Mouse (Mus musculus): ENCODE data around the gene Cd27. TPM values are rescaled to one million over a fixed set of nuclear protein-coding genes. Genes with fewer than 3 reads are reported as not detected.
"Not testable (repeated sequence)": the region's sequence is repeated elsewhere in the genome, so short reads cannot be mapped to it uniquely, and the experiment has no call there.

Cd27 gene
- 1.1 and 2.0 TPM in 2 replicates for polyA plus RNA-seq (2015; fragmentation: Nextera tagmentation; extraction: Ambion mirVana)

DNA sequence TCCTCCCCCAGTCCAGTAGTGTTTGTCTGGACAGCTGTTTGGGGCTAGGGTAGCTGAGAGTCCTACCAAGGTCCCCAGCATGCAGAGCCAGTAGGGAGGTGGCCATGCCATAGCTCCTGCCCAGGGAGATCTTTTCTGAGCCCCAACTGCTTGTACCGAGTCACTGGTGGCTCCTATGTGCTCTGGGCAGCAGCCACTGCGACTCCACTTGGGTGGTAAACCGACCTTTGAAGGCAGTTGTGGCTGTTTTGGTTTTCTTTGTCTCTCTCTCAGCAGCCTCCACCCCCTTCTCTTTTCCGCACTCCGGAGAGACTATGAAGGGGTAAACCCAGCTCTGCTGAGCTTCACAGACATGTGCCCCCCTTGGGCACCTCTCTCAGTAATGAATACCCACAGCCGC is at the start of gene Cd27:
TSS of gene Cd27 (minus strand) at position 229 of the 400 bp plus-strand sequence.
- Histone ChIP-seq H3K4me1 (ENCODE audit: control insufficient read depth, insufficient read depth, low read length) (peaks cover 4% of the 10 kb centered on the region), H3K9me3 (replicated peaks; ENCODE audit: control insufficient read depth, low read length, poor library complexity, severe bottlenecking) (no peaks in the 10 kb centered on the region), H3K27me3 (ENCODE audit: control insufficient read depth, insufficient read depth, low read depth, low read length) (no peaks in the 10 kb centered on the region), H3K27ac (ENCODE audit: low read length) (no peak within 1 kb of the TSS), H3K4me3 (ENCODE audit: low read depth, low read length) (no peak within 1 kb of the TSS), H3K9ac (ENCODE audit: low read depth, low read length) (no peak within 1 kb of the TSS), H3K36me3 (ENCODE audit: control insufficient read depth, insufficient read depth, low read length) (no peaks in the 10 kb centered on the region), H3K4me2 (ENCODE audit: low read length) (no peak within 1 kb of the TSS)
- no peak for ATAC-seq
- WGBS = 27% methylated on average over 6 of the region's 6 CpGs

DNA sequence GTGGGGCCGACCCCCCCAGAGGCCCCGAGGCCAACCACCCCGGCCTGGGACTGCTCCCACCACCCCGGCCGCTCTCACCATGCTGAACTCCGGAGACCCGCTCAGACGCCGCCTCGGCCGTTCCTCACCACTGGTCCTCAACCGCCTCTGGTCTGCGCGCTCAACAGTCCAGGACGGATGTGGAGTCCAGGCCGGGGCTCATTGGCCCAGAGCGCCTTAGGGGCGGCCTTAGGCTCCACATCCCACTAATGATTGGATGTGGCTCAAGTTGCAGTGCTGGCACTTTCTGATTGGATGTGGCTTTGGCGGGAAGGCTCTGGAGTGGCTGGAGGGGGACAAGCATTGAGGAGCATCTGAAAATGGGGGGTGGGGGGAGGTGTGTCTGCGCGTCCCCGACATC is 49.1 kb upstream of the Cd27 start, which contains the start of gene Tuba3a:
TSS of gene Tuba3a (minus strand) at position 153 of the 400 bp plus-strand sequence.
- Histone ChIP-seq H3K27ac (ENCODE audit: low read length) (no peak within 1 kb of the TSS), H3K27me3 (ENCODE audit: control insufficient read depth, insufficient read depth, low read depth, low read length) (no peaks in the 10 kb centered on the region), H3K36me3 (ENCODE audit: control insufficient read depth, insufficient read depth, low read length) (no peaks in the 10 kb centered on the region), H3K4me1 (ENCODE audit: control insufficient read depth, insufficient read depth, low read length) (no peaks in the 10 kb centered on the region), H3K4me3 (ENCODE audit: low read depth, low read length) (no peak within 1 kb of the TSS), H3K9ac (ENCODE audit: low read depth, low read length) (no peak within 1 kb of the TSS), H3K4me2 (ENCODE audit: low read length) (no peak within 1 kb of the TSS), H3K9me3 (replicated peaks; ENCODE audit: control insufficient read depth, low read length, poor library complexity, severe bottlenecking) (no peaks in the 10 kb centered on the region)
- no peak for ATAC-seq
- WGBS = 96% methylated on average over 22 of the region's 22 CpGs

DNA sequence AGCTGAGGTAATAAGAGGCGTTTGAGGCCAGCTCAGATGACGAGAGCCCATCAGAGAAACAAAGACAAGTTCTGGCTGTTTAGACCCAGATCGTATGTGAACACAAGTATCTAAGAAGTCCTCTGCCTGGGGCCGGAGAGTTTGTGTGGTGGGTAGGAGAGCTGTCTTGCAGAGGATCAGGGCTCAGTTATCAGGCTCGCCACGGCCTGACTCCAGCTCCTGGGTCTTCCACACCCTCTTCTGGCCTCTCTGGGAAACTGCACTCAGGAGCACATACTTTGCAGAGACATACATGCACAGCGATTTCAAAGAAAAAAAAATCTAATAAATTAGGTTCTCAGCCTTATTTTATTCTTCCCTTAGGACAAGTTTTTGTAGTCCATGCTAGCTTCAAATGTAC is 47.9 kb upstream of the Cd27 start:
- H3K9ac ChIP-seq (ENCODE audit: low read depth, low read length) = no peak overlapping the region
- H3K4me2 ChIP-seq (ENCODE audit: low read length) = no peak overlapping the region
- no peaks in the 10 kb centered on the region for H3K4me1 ChIP-seq (ENCODE audit: control insufficient read depth, insufficient read depth, low read length)
- no peak overlapping the region for H3K27ac ChIP-seq (ENCODE audit: low read length)
- H3K4me3 ChIP-seq (ENCODE audit: low read depth, low read length) = no peak overlapping the region
- no peaks in the 10 kb centered on the region for H3K36me3 ChIP-seq (ENCODE audit: control insufficient read depth, insufficient read depth, low read length)
- WGBS = 93% methylated on average over 7 of the region's 7 CpGs
- H3K9me3 ChIP-seq (replicated peaks; ENCODE audit: control insufficient read depth, low read length, poor library complexity, severe bottlenecking) = no peaks in the 10 kb centered on the region
- H3K27me3 ChIP-seq (ENCODE audit: control insufficient read depth, insufficient read depth, low read depth, low read length) = no peaks in the 10 kb centered on the region
- no peak for ATAC-seq

DNA sequence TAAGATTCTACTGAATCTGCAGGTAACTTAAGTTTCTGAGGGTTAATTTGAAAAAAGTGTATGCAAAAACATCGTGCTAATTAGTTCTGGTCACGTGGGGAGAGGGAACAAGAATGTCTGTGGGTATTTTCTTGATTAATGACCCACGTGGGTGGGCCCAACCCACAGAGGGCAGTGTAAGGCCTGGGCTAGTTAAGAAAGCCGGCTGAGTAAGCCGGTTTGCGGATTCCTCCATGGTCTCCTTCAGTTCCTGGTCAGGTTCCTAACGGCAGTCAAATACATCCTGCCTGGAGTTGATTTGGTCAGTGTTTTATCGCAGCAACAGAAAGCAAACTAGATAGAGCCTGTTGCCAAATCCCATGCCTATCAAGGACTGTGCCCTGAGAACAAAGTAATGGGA is 47.4 kb upstream of the Cd27 start:
- no peaks in the 10 kb centered on the region for H3K36me3 ChIP-seq (ENCODE audit: control insufficient read depth, insufficient read depth, low read length)
- no peak overlapping the region for H3K27ac ChIP-seq (ENCODE audit: low read length)
- H3K4me1 ChIP-seq (ENCODE audit: control insufficient read depth, insufficient read depth, low read length) = no peaks in the 10 kb centered on the region
- H3K9me3 ChIP-seq (replicated peaks; ENCODE audit: control insufficient read depth, low read length, poor library complexity, severe bottlenecking) = no peaks in the 10 kb centered on the region
- H3K9ac ChIP-seq (ENCODE audit: low read depth, low read length) = no peak overlapping the region
- ATAC-seq = no peak
- H3K4me2 ChIP-seq (ENCODE audit: low read length) = no peak overlapping the region
- H3K4me3 ChIP-seq (ENCODE audit: low read depth, low read length) = no peak overlapping the region
- WGBS = 69% methylated on average over 8 of the region's 8 CpGs
- H3K27me3 ChIP-seq (ENCODE audit: control insufficient read depth, insufficient read depth, low read depth, low read length) = no peaks in the 10 kb centered on the region

DNA sequence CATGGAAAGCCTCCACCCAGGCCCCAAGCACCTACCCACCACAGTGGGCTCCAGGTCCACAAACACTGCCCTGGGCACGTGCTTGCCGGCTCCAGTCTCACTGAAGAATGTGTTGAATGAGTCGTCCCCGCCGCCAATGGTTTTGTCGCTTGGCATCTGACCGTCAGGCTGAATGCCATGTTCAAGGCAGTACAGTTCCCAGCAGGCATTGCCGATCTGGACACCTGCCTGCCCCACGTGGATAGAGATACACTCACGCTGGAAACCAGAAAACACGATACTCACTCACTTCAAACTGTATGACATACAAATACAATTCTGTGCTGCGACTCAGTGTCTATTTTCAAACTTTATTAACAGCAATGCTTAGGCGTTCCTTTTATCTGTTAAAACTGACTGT is 45.9 kb upstream of the Cd27 start:
- not testable (repeated sequence) for ATAC-seq; H3K9me3 ChIP-seq (replicated peaks; ENCODE audit: control insufficient read depth, low read length, poor library complexity, severe bottlenecking); H3K4me1 ChIP-seq (ENCODE audit: control insufficient read depth, insufficient read depth, low read length); H3K36me3 ChIP-seq (ENCODE audit: control insufficient read depth, insufficient read depth, low read length); H3K4me2 ChIP-seq (ENCODE audit: low read length); H3K27me3 ChIP-seq (ENCODE audit: control insufficient read depth, insufficient read depth, low read depth, low read length); H3K4me3 ChIP-seq (ENCODE audit: low read depth, low read length); H3K27ac ChIP-seq (ENCODE audit: low read length); H3K9ac ChIP-seq (ENCODE audit: low read depth, low read length)
- 93% methylated on average over 13 of the region's 13 CpGs for WGBS

DNA sequence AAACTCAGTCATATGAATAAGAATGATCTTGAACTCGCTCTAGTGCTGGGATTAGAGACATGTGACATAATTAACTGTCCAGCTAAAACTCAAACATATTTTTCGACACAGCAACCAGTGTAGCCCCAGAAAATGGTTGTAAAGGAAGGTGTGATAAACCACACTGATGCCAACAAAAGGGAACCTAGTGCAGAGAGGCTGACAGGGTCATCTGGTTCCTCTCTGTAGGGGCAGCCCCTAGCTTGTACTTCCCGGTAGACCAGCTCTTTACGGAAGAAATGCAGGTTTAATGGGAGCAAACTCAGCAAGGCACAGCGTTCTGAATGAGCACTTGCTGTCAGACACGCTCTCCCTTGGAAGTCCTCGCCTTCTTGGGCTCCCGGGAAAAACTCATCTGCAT is 42.9 kb upstream of the Cd27 start:
- no peak for ATAC-seq
- no peaks in the 10 kb centered on the region for H3K9me3 ChIP-seq (replicated peaks; ENCODE audit: control insufficient read depth, low read length, poor library complexity, severe bottlenecking)
- no peak overlapping the region for H3K4me3 ChIP-seq (ENCODE audit: low read depth, low read length)
- no peaks in the 10 kb centered on the region for H3K36me3 ChIP-seq (ENCODE audit: control insufficient read depth, insufficient read depth, low read length)
- no peak overlapping the region for H3K9ac ChIP-seq (ENCODE audit: low read depth, low read length)
- H3K27ac ChIP-seq (ENCODE audit: low read length) = no peak overlapping the region
- H3K4me1 ChIP-seq (ENCODE audit: control insufficient read depth, insufficient read depth, low read length) = no peaks in the 10 kb centered on the region
- H3K27me3 ChIP-seq (ENCODE audit: control insufficient read depth, insufficient read depth, low read depth, low read length) = no peaks in the 10 kb centered on the region
- 66% methylated on average over 8 of the region's 8 CpGs for WGBS
- H3K4me2 ChIP-seq (ENCODE audit: low read length) = no peak overlapping the region

DNA sequence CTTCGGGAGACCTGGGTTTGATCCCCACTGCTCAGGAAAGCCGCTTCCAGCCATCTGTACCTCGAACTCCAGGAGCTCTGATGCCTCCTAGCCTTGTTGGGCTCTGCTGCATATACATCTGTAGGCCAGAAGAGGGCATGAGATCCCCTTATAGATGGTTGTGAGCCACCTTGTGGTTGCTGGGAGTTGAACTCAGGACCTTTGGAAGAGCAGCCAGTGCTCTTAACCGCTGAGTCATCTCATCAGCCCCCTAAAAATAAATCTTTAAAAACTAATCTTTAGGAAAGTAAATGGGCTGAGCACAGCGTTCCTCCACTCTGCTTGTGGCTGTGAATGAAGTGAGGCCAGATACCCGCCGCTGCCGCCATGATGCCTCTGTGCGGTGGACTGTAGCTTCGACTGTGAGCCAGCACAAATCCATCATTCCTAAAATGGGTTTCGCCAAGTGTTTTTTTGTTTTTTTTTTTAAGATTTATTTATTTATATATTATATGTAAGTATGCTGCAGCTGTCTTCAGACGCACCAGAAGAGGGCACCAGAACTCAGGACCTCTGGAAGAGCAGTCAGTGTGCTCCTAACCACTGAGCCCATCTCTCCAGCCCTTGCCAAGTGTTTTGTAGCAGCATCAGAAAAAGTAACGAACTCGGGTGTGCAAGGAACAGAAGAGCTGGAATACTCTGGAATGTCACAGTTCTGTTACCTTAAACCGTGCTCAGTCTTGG is 38.2 kb upstream of the Cd27 start:
- Histone ChIP-seq H3K4me3 (ENCODE audit: low read depth, low read length) (no peak overlapping the region), H3K9ac (ENCODE audit: low read depth, low read length) (no peak overlapping the region), H3K4me2 (ENCODE audit: low read length) (no peak overlapping the region), H3K4me1 (ENCODE audit: control insufficient read depth, insufficient read depth, low read length) (peaks cover 4% of the 10 kb centered on the region; the same call in 1 of the 2 replicates), H3K27me3 (ENCODE audit: control insufficient read depth, insufficient read depth, low read depth, low read length) (no peaks in the 10 kb centered on the region; the same call in 1 of the 2 replicates), H3K36me3 (ENCODE audit: control insufficient read depth, insufficient read depth, low read length) (no peaks in the 10 kb centered on the region), H3K9me3 (replicated peaks; ENCODE audit: control insufficient read depth, low read length, poor library complexity, severe bottlenecking) (no peaks in the 10 kb centered on the region), H3K27ac (ENCODE audit: low read length) (no peak overlapping the region)
- no peak for ATAC-seq
- 59% methylated on average over 15 of the region's 15 CpGs for WGBS

GRCm38 (mm10) chr6:125272228-125272785 is 35.5 kb upstream of the Cd27 start:
- no peak overlapping the region for H3K27ac ChIP-seq (ENCODE audit: low read length)
- ATAC-seq = no peak
- H3K4me3 ChIP-seq (ENCODE audit: low read depth, low read length) = no peak overlapping the region
- H3K9me3 ChIP-seq (replicated peaks; ENCODE audit: control insufficient read depth, low read length, poor library complexity, severe bottlenecking) = no peaks in the 10 kb centered on the region
- no peaks in the 10 kb centered on the region; the same call in 1 of the 2 replicates for H3K27me3 ChIP-seq (ENCODE audit: control insufficient read depth, insufficient read depth, low read depth, low read length)
- WGBS = 77% methylated on average over 10 of the region's 10 CpGs
- H3K36me3 ChIP-seq (ENCODE audit: control insufficient read depth, insufficient read depth, low read length) = no peaks in the 10 kb centered on the region
- H3K4me1 ChIP-seq (ENCODE audit: control insufficient read depth, insufficient read depth, low read length) = peaks cover 4% of the 10 kb centered on the region; the same call in 1 of the 2 replicates
- no peak overlapping the region for H3K9ac ChIP-seq (ENCODE audit: low read depth, low read length)
- no peak overlapping the region for H3K4me2 ChIP-seq (ENCODE audit: low read length)

- no peak overlapping the region for H3K9ac ChIP-seq (ENCODE audit: low read depth, low read length)
- ATAC-seq = peak; percentile 92
- peak overlapping the region; percentile 36 for H3K4me2 ChIP-seq (ENCODE audit: low read length)
- H3K27ac ChIP-seq (ENCODE audit: low read length) = no peak overlapping the region
- no peaks in the 10 kb centered on the region for H3K36me3 ChIP-seq (ENCODE audit: control insufficient read depth, insufficient read depth, low read length)
- no peaks in the 10 kb centered on the region for H3K9me3 ChIP-seq (replicated peaks; ENCODE audit: control insufficient read depth, low read length, poor library complexity, severe bottlenecking)
- WGBS = 19% methylated on average over 17 of the region's 17 CpGs
- H3K4me3 ChIP-seq (ENCODE audit: low read depth, low read length) = peak overlapping the region; percentile 6; the same call in 1 of the 2 replicates
- H3K27me3 ChIP-seq (ENCODE audit: control insufficient read depth, insufficient read depth, low read depth, low read length) = no peaks in the 10 kb centered on the region; the same call in 1 of the 2 replicates
- peaks cover 4% of the 10 kb centered on the region; the same call in 1 of the 2 replicates for H3K4me1 ChIP-seq (ENCODE audit: control insufficient read depth, insufficient read depth, low read length)
Observed at GRCm38 (mm10) chr6:125271455-125272227, 34.8 kb upstream of the Cd27 start.

All from midbrain, embryonic 16.5 days (tissue).